Comparison of ENCODE assay signal across 36 mouse cellular contexts in the genomic region with DNA sequence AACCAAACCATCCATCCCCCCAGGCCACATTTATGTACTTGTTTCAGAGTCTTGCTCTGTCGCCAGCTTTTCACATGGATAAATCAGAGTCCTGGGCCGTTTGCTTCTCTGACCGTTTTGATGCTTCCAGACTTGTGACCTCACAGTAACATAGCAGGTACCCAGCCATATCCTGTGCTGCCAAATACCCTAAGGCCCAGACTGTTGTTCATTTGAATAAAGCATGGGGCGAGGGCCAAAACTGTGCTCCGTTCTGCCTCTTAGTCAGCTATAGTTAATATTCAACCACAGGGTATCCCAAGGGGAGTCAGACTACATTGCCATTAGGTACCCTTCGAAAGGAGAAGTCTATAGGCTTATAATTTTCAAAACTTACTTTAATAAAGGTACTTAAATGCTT. TPM values are rescaled to one million over a fixed set of nuclear protein-coding genes. Genes with fewer than 3 reads are reported as not detected.
DNase-seq lines count a peak whose midpoint lies in the region; ATAC-seq and TF ChIP-seq lines count a peak whose summit lies in the region.
"Had no signal": no experiment of that assay in that cellular context is flagged by ENCODE, and none has a peak within 500 bp of the region (broad histone marks: within the 10 kb centered on the region; RNA-seq: fewer than 3 reads in every experiment).

No protein-coding gene starts in this region.

- no peak for TF ChIP-seq RAD21 in CH12.LX (IDR thresholded peaks at IDR 0.05; ENCODE audit: low read depth, low read length)

- TF ChIP-seq CTCF in CH12.LX (conservative IDR thresholded peaks at IDR 0.05 in 1 of 2, IDR thresholded peaks at IDR 0.05 in 1 of 2; ENCODE audit: low read depth in 2 of 2, low read length in 2 of 2), result no peak
- no peak for TF ChIP-seq CTCF in kidney, postnatal 0 days (IDR thresholded peaks at IDR 0.05; ENCODE audit: low read depth)

- H3K36me3 ChIP-seq in CH12.LX (replicated peaks in 1 of 2; ENCODE audit: control insufficient read depth in 1 of 2, insufficient read depth in 1 of 2, low read length in 1 of 2), result no peaks in the 10 kb centered on the region
- no peaks in the 10 kb centered on the region for H3K36me3 ChIP-seq in kidney, postnatal 0 days (ENCODE audit: insufficient read depth, low read length)
- H3K36me3 ChIP-seq: embryonic facial prominence, embryonic 12.5 days; G1E; heart, embryonic 12.5 days; hindbrain, embryonic 13.5 days; limb, embryonic 12.5 days; liver, embryonic 15.5 days had no signal

- H3K4me1 ChIP-seq in CH12.LX (ENCODE audit: control insufficient read depth in 1 of 2, insufficient read depth in 2 of 2), result peaks cover 0 to 7% of the 10 kb centered on the region in 2 experiments; a peak in 2 of 4 replicates
- H3K4me1 ChIP-seq in kidney, postnatal 0 days (replicated peaks; ENCODE audit: insufficient read depth, low read length), result no peaks in the 10 kb centered on the region
- H3K4me1 ChIP-seq: embryonic facial prominence, embryonic 12.5 days; heart, embryonic 12.5 days; hindbrain, embryonic 13.5 days; limb, embryonic 12.5 days; liver, embryonic 15.5 days had no signal

- H3K4me3 ChIP-seq in CH12.LX (replicated peaks in 1 of 3; ENCODE audit: low read depth in 2 of 3, low read length in 2 of 3, poor library complexity in 1 of 3), result no peak overlapping the region
- H3K4me3 ChIP-seq in kidney, postnatal 0 days (replicated peaks; ENCODE audit: low read depth, low read length), result no peak overlapping the region
- H3K4me3 ChIP-seq: embryonic facial prominence, embryonic 12.5 days; gastrocnemius, adult 2 months; heart, adult 2 months; heart, embryonic 12.5 days; hindbrain, embryonic 13.5 days; limb, embryonic 12.5 days; liver, embryonic 15.5 days had no signal

- in situ Hi-C loops in CH12.LX (cut with MboI; ENCODE audit: low pct_ligation_motif_present, low pct_unique_long_range_greater_than_20kb, low sequenced_read_pairs), result no loop called here

- H3K27me3 ChIP-seq in CH12.LX (replicated peaks), result peaks cover 55% of the 10 kb centered on the region
- no peaks in the 10 kb centered on the region for H3K27me3 ChIP-seq in kidney, postnatal 0 days (ENCODE audit: insufficient read depth, low read length)
- H3K27me3 ChIP-seq: embryonic facial prominence, embryonic 12.5 days; hindbrain, embryonic 13.5 days; liver, embryonic 15.5 days had no signal

- H3K9ac ChIP-seq in CH12.LX (ENCODE audit: insufficient read depth, low read depth), result no peak overlapping the region
- H3K9ac ChIP-seq in kidney, postnatal 0 days (ENCODE audit: low read depth, low read length), result no peak overlapping the region
- H3K9ac ChIP-seq: embryonic facial prominence, embryonic 12.5 days; heart, embryonic 12.5 days; hindbrain, embryonic 13.5 days; limb, embryonic 12.5 days; liver, embryonic 15.5 days; lung, embryonic 14.5 days had no signal

- TF ChIP-seq EP300 in CH12.LX (IDR thresholded peaks at IDR 0.05; ENCODE audit: low read length), result no peak

- no peak overlapping the region for H3K27ac ChIP-seq in CH12.LX (ENCODE audit: insufficient read depth, low read depth)
- no peak overlapping the region for H3K27ac ChIP-seq in kidney, postnatal 0 days
- H3K27ac ChIP-seq: embryonic facial prominence, embryonic 12.5 days; gastrocnemius, adult 2 months; heart, adult 2 months; hindbrain, embryonic 13.5 days; limb, embryonic 12.5 days; liver, embryonic 15.5 days had no signal

- dilution Hi-C loops in CH12.LX (cut with MboI; ENCODE audit: extremely low pct_ligation_motif_present, extremely low pct_unique_long_range_greater_than_20kb, low sequenced_read_pairs), result no loop called here

- TF ChIP-seq POLR2A in CH12.LX (IDR thresholded peaks at IDR 0.05; ENCODE audit: low read depth, low read length), result no peak

- H3K9me3 ChIP-seq in CH12.LX (replicated peaks; ENCODE audit: low read length), result peaks cover 10% of the 10 kb centered on the region
- H3K9me3 ChIP-seq in kidney, postnatal 0 days (replicated peaks; ENCODE audit: low read length), result no peaks in the 10 kb centered on the region
- H3K9me3 ChIP-seq: embryonic facial prominence, embryonic 12.5 days; G1E; heart, embryonic 12.5 days; hindbrain, embryonic 13.5 days; limb, embryonic 12.5 days; liver, embryonic 15.5 days had no signal

- ATAC-seq in kidney, postnatal 0 days (replicated peaks; ENCODE audit: low FRiP score, low read depth), result no peak
- ATAC-seq: forebrain, embryonic 14.5 days; intestine, postnatal 0 days had no signal

- H3K79me2 ChIP-seq in CH12.LX (replicated peaks; ENCODE audit: control insufficient read depth, extremely low read depth, insufficient read depth, poor library complexity, severe bottlenecking), result no peaks in the 10 kb centered on the region

- DNase-seq in CH12.LX (ENCODE audit: extremely low read depth), result peak; percentile 16
- DNase-seq in kidney, adult 8-10 months, result peak; percentile 63 to 72
- DNase-seq in kidney, postnatal 0 days (ENCODE audit: low spot score), result peak; percentile 24
- DNase-seq in kidney, postnatal 4 days, result peak; percentile 27 to 52
- no peak for DNase-seq in spleen, postnatal 36 days (ENCODE audit: low spot score in 2 of 2)
- DNase-seq in right cerebral cortex, postnatal 10 days (ENCODE audit: low spot score in 2 of 2), result no peak
- DNase-seq in thymus, postnatal 36 days, result no peak
- DNase-seq: adrenal gland, postnatal 14 days; cerebellum, adult 11-12 months; cerebellum, adult 9-11 months; embryo, embryonic 11 days; gastrocnemius, adult 2 months; gastrocnemius, postnatal 36 days; heart, adult 2 months; heart, postnatal 4 days; layer of hippocampus, adult 9-11 months; lung, embryonic 14.5 days; lung, postnatal 14 days; midbrain, embryonic 14.5 days; right cerebral cortex, postnatal 14 days; spleen, adult 18-20 months had no signal

- WGBS in kidney, postnatal 0 days, result 57% methylated on average over 6 of the region's 6 CpGs

- no peak overlapping the region for H3K4me2 ChIP-seq in CH12.LX (ENCODE audit: insufficient read depth, low read depth, poor library complexity, severe bottlenecking)
- H3K4me2 ChIP-seq in kidney, postnatal 0 days (ENCODE audit: low read length), result no peak overlapping the region
- H3K4me2 ChIP-seq: embryonic facial prominence, embryonic 12.5 days; heart, embryonic 12.5 days; hindbrain, embryonic 13.5 days; limb, embryonic 12.5 days; liver, embryonic 15.5 days; lung, embryonic 14.5 days had no signal

TF ChIP-seq in CH12.LX, 34 proteins besides CTCF, POLR2A, EP300 and RAD21:
- TF ChIP-seq GABPA (IDR thresholded peaks at IDR 0.05; ENCODE audit: insufficient replicate concordance, low read depth, low read length), result no peak
- no peak for TF ChIP-seq TBP (conservative IDR thresholded peaks at IDR 0.05; ENCODE audit: low read depth, low read length)
- no peak for TF ChIP-seq SIN3A (IDR thresholded peaks at IDR 0.05; ENCODE audit: low read length)
- TF ChIP-seq MAFK (IDR thresholded peaks at IDR 0.05; ENCODE audit: insufficient replicate concordance, low read length), result no peak
- no peak for TF ChIP-seq USF2 (conservative IDR thresholded peaks at IDR 0.05; ENCODE audit: low read depth, low read length)
- TF ChIP-seq ELF1 (IDR thresholded peaks at IDR 0.05; ENCODE audit: low read depth, low read length), result no peak
- no peak for TF ChIP-seq JUND (conservative IDR thresholded peaks at IDR 0.05; ENCODE audit: low read depth, low read length)
- no peak for TF ChIP-seq BHLHE40 (IDR thresholded peaks at IDR 0.05; ENCODE audit: low read depth, low read length)
- TF ChIP-seq MXI1 (IDR thresholded peaks at IDR 0.05; ENCODE audit: low read depth, low read length), result no peak
- no peak for TF ChIP-seq MEF2A (IDR thresholded peaks at IDR 0.05; ENCODE audit: borderline replicate concordance, low read depth, low read length)
- TF ChIP-seq KAT2A (IDR thresholded peaks at IDR 0.05; ENCODE audit: insufficient replicate concordance, low read length), result no peak
- TF ChIP-seq MYC (IDR thresholded peaks at IDR 0.05; ENCODE audit: low read depth, low read length), result no peak
- TF ChIP-seq ZKSCAN1 (IDR thresholded peaks at IDR 0.05; ENCODE audit: borderline replicate concordance, low read depth, low read length), result no peak
- no peak for TF ChIP-seq MAX (IDR thresholded peaks at IDR 0.05; ENCODE audit: low read length)
- no peak for TF ChIP-seq PAX5 (IDR thresholded peaks at IDR 0.05; ENCODE audit: low read length)
- no peak for TF ChIP-seq CHD2 (IDR thresholded peaks at IDR 0.05; ENCODE audit: low read length)
- no peak for TF ChIP-seq ZMIZ1 (IDR thresholded peaks at IDR 0.05; ENCODE audit: low read depth, low read length)
- TF ChIP-seq MAZ (IDR thresholded peaks at IDR 0.05; ENCODE audit: low read depth, low read length), result no peak
- TF ChIP-seq ETS1 (conservative IDR thresholded peaks at IDR 0.05; ENCODE audit: low read depth, low read length), result no peak

RNA-seq across cellular contexts. Expression of gene B4galnt2, which starts 21.7 kb away (rescaled TPM):
- total RNA-seq in CH12.LX (2012; rRNA removed) (0.25 and 0.34 TPM in 2 replicates), CH12.LX (2014; rRNA removed) (0.42 and 0.53 TPM in 2 replicates)
- 1.9 and 2.0 TPM in 2 replicates for polyA plus RNA-seq in CH12.LX (2012; ENCODE audit: insufficient read length, low read depth)
- polyA plus RNA-seq in kidney, postnatal 0 days (2015; fragmentation: Nextera tagmentation; extraction: Ambion mirVana), result 1.1 and 1.6 TPM in 2 replicates
- total RNA-seq: adrenal gland, postnatal 14 days; gastrocnemius, adult 2 months; gastrocnemius, postnatal 36 days; heart, adult 2 months; heart, postnatal 4 days; left cerebral cortex, postnatal 14 days; monocyte, adult 5-6 weeks had no signal
- polyA plus RNA-seq: C2C12; embryonic facial prominence, embryonic 12.5 days; forebrain, embryonic 14.5 days; frontal cortex, adult 2 months; G1E; hindbrain, embryonic 13.5 days; limb, embryonic 12.5 days; liver, adult 2 months; midbrain, embryonic 14.5 days; neural tube, embryonic 14.5 days; urinary bladder, adult 2 months had no signal

Comparison
In these comparisons a context has a peak if more than half of its experiments do, and no peak if none do; other contexts are left out.
1. DNase-seq: peak in CH12.LX (single experiment), kidney, adult 8-10 months (2 of 2), kidney, postnatal 0 days (single experiment) and kidney, postnatal 4 days (2 of 2); none in spleen, postnatal 36 days (0 of 2), right cerebral cortex, postnatal 10 days (0 of 2) and thymus, postnatal 36 days (0 of 2).